Mouse (Mus musculus) heart, postnatal 14 days (tissue): ENCODE measurements around the gene Gm8257. TPM values are rescaled to one million over a fixed set of nuclear protein-coding genes. Genes with fewer than 3 reads are reported as not detected.
"Not testable (repeated sequence)": the region's sequence is repeated elsewhere in the genome, so short reads cannot be mapped to it uniquely, and the experiment has no call there.

ENCODE experiments used
- DNase-seq, 2 experiments: peaks; one replicate each; pipeline ENCODE4 v3.0.0; 2021 to 2022
- intact Hi-C: fragments of 180-260 bp; cut with DNase I; formaldehyde crosslinking; loops from one replicate; pipeline ENCODE4 v1.15.1; 2025
- long read RNA-seq, 2 experiments: library from polyadenylated mRNA; stranded (forward); transcript quantifications; one replicate each; pipeline ENCODE4 v2.0.0; 2021
- total RNA-seq, 2 experiments: library from RNA; stranded (reverse); gene quantifications; 2 replicates each; pipeline ENCODE4 v1.2.3; 2021

Gm8257 gene
- not detected for total RNA-seq
- long read RNA-seq, experiment 1 = 0 reads
- long read RNA-seq, experiment 2 = 0 reads

DNA sequence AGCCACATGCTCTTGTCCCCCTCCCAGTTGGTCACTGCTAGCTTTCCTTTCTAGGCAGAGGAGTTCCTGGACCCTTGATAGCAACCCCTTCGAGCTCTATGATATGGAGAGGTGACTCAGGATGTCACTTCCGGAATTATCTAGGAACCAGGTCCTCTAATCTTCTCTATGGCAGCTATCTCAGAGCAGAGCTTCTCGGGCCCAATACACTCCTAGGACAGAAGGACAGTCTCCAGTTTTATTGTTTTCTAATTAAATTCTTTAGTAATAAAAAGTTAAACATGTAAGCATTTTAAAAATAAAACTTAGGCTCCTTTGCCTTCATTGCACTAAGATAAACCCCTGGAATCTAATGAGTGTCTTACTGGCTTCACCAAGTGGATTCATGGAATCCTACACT, at the start of gene Gm8257:
TSS of gene Gm8257 (minus strand) at position 101 of the 400 bp plus-strand sequence.
- DNase-seq, intact Hi-C loops: not testable (repeated sequence)

DNA sequence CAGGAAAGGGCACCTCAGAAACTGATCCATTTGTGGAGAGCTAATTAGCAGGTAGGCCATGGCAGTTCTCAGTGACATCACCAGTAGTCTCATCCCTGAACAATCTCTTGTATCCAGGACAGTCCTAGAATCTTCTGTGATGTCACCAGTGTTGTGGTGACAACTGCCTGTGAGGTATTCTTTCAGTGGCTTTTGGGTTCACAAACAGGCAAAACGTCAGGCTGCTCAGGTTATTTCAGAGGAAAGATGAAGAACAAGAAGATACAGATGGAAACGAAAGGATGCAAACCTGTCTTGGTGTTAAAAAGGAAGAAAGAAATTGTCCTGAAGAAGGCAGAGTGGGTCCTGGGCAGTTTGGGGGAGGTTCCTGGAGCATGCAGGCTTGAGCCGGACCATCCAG, 44.0 kb upstream of the Gm8257 start, which contains the start of gene Gm8267:
TSS of gene Gm8267 (minus strand) at position 101 of the 400 bp plus-strand sequence.
- DNase-seq = no peak
- intact Hi-C loops = no loop called here

GRCm38 (mm10) chr14:44742789-44743188, 36.5 kb upstream of the Gm8257 start:
- intact Hi-C loops, DNase-seq: not testable (repeated sequence)

- DNase-seq, intact Hi-C loops: not testable (repeated sequence)
Measured at GRCm38 (mm10) chr14:44730711-44731110, 24.5 kb upstream of the Gm8257 start.

DNA sequence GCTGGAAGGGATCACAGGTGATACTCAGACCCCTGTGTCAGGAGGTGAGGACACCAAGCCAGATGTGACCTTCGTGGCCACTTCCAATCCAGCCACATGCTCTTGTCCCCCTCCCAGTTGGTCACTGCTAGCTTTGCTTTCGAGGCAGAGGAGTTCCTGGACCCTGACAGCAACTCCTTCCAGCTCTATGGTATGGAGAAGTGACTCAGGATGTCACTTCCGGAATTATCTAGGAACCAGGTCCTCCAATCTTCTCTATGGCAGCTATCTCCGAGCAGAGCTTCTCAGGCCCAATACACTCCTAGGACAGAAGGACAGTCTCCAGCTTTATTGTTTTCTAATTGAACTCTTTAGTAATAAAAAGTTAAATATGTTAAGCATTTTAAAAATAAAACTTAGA, 78.5 kb downstream of the Gm8257 start, which contains the start of gene Gm5624:
TSS of gene Gm5624 (minus strand) at position 202 of the 400 bp plus-strand sequence.
- DNase-seq, intact Hi-C loops: not testable (repeated sequence)

Other genes with a start within 250 kb of the Gm8257 start
- not detected for gene BC061237, start 214.0 kb downstream of the Gm8257 start, total RNA-seq
- gene Gm17093, start 188.2 kb downstream of the Gm8257 start, total RNA-seq = not detected
- gene Gm8247, start 123.3 kb downstream of the Gm8257 start, total RNA-seq = not detected
- gene Gm5624, start 78.5 kb downstream of the Gm8257 start, total RNA-seq = not detected
- not detected for gene Gm8267, start 43.9 kb upstream of the Gm8257 start, total RNA-seq
- gene Ptgdr, start 152.9 kb upstream of the Gm8257 start, total RNA-seq = not detected